Mouse (Mus musculus) neural tube, embryonic 14.5 days (tissue): ENCODE data around the gene Cnnm3. TPM values are rescaled to one million over a fixed set of nuclear protein-coding genes. Genes with fewer than 3 reads are reported as not detected.

ENCODE experiments used
- ATAC-seq: fragments of 200-750 bp; cut with Nextera tagmentation; 2 replicates; pipeline ENCODE4 v1.8.0; 2017; ENCODE audit warnings: low read depth, mild to moderate bottlenecking, moderate TSS enrichment, moderate library complexity
- H3K27ac ChIP-seq: fragments of 300-500 bp; sonication (generic); 2 replicates; pipeline ENCODE4 v1.5.1; 2014; ENCODE audit warnings: low read depth, mild to moderate bottlenecking, control low read depth, low read length, moderate library complexity, mixed read lengths
- H3K27me3 ChIP-seq: fragments of 300-500 bp; sonication (generic); 2 replicates; pipeline ENCODE4 v1.6.1; 2014; ENCODE audit warnings: low read length; ENCODE audit not compliant: control insufficient read depth, insufficient read depth
- H3K36me3 ChIP-seq: fragments of 300-500 bp; sonication (generic); 2 replicates; pipeline ENCODE4 v1.6.1; 2014; ENCODE audit warnings: low read length, mixed read lengths; ENCODE audit not compliant: control insufficient read depth, insufficient read depth
- H3K4me1 ChIP-seq: fragments of 300-500 bp; sonication (generic); 2 replicates; pipeline ENCODE4 v1.6.1; 2014; ENCODE audit warnings: low read length; ENCODE audit not compliant: control insufficient read depth, insufficient read depth
- H3K4me2 ChIP-seq: fragments of 300-500 bp; sonication (generic); 2 replicates; pipeline ENCODE4 v1.6.1; 2014; ENCODE audit warnings: mild to moderate bottlenecking, low read depth, low read length, control low read depth
- H3K4me3 ChIP-seq: fragments of 300-500 bp; sonication (generic); 2 replicates; pipeline ENCODE4 v1.5.1; 2014; ENCODE audit warnings: low read depth, low read length, control low read depth, mixed read lengths
- H3K9ac ChIP-seq: fragments of 300-500 bp; sonication (generic); replicated peaks from 2 replicates; pipeline ENCODE4 v1.6.1; 2014; ENCODE audit warnings: low read depth, mild to moderate bottlenecking, control low read depth, low read length, mixed read lengths
- H3K9me3 ChIP-seq: fragments of 300-500 bp; sonication (generic); 2 replicates; pipeline ENCODE4 v1.6.1; 2016; ENCODE audit warnings: low read length; ENCODE audit not compliant: control insufficient read depth
- WGBS: fragments of 180-500 bp; shearing (Covaris S2); extraction: QIAGEN DNeasy Blood & Tissue Kit; methylation state at CpG from one replicate; pipeline ENCODE4 v1.1.7; 2014; 5-methylcytosine and 5-hydroxymethylcytosine counted together
- polyA plus RNA-seq: library from polyadenylated mRNA; unstranded; fragments of >200 nt; fragmentation: Nextera tagmentation; extraction: Ambion mirVana; gene quantifications from 2 replicates; pipeline ENCODE4 v1.2.1, GENCODE M21; 2014

Gene Cnnm3
- polyA plus RNA-seq, 1 experiment from 2014 or later, result 9.4 TPM

- Histone ChIP-seq H3K27ac (peak overlapping the region; percentile 99), H3K4me3 (peak overlapping the region; percentile 98), H3K9me3 (no peaks in the 10 kb centered on the region), H3K36me3 (peaks cover 35% of the 10 kb centered on the region), H3K4me1 (peaks cover 28% of the 10 kb centered on the region), H3K27me3 (no peaks in the 10 kb centered on the region; the same call in 1 of the 2 replicates), H3K9ac (peak overlapping the region; percentile 99), H3K4me2 (peak overlapping the region; percentile 97)
- 0% methylated on average over 8 of the region's 8 CpGs for WGBS
- ATAC-seq, result no peak
Observed at GRCm38 (mm10) chr1:36555798-36556395, 44.2 kb downstream of the Cnnm3 start.

GRCm38 (mm10) chr1:36556553-36557456 lies 45.1 kb downstream of the Cnnm3 start:
- Histone ChIP-seq H3K27me3 (no peaks in the 10 kb centered on the region; the same call in 1 of the 2 replicates), H3K4me1 (peaks cover 28% of the 10 kb centered on the region), H3K9ac (peak overlapping the region; percentile 99), H3K4me3 (peak overlapping the region; percentile 98), H3K9me3 (no peaks in the 10 kb centered on the region), H3K27ac (peak overlapping the region; percentile 99), H3K4me2 (peak overlapping the region; percentile 97), H3K36me3 (peaks cover 26% of the 10 kb centered on the region)
- WGBS, result 0% methylated on average over 52 of the region's 52 CpGs
- peak; percentile 82 for ATAC-seq

GRCm38 (mm10) chr1:36557457-36558011 lies 45.9 kb downstream of the Cnnm3 start:
- Histone ChIP-seq H3K9me3 (no peaks in the 10 kb centered on the region), H3K9ac (peak overlapping the region; percentile 99)
- ATAC-seq, result peak; percentile 59

GRCm38 (mm10) chr1:36558031-36558993 lies 46.6 kb downstream of the Cnnm3 start, which contains the start of gene Sema4c:
TSS of gene Sema4c (minus strand) at chr1:36558349.
- Histone ChIP-seq H3K9ac (peak within 1 kb of the TSS; percentile 99), H3K4me1 (peaks cover 28% of the 10 kb centered on the region), H3K9me3 (no peaks in the 10 kb centered on the region), H3K4me3 (peak within 1 kb of the TSS; percentile 98), H3K4me2 (peak within 1 kb of the TSS; percentile 97), H3K27me3 (no peaks in the 10 kb centered on the region; the same call in 1 of the 2 replicates), H3K36me3 (peaks cover 11% of the 10 kb centered on the region), H3K27ac (peak within 1 kb of the TSS; percentile 99)
- WGBS, result 2% methylated on average over 61 of the region's 69 CpGs
- ATAC-seq, result peak; percentile 67

More at GRCm38 (mm10) chr1:36557457-36558011, 45.9 kb downstream of the Cnnm3 start:
- WGBS, result under 1% methylated on average over 47 of the region's 48 CpGs
- Histone ChIP-seq H3K4me3 (peak overlapping the region; percentile 98), H3K36me3 (peaks cover 19% of the 10 kb centered on the region), H3K27me3 (no peaks in the 10 kb centered on the region; the same call in 1 of the 2 replicates), H3K27ac (peak overlapping the region; percentile 99), H3K4me1 (peaks cover 28% of the 10 kb centered on the region), H3K4me2 (peak overlapping the region; percentile 97)

- Histone ChIP-seq H3K27ac (no peak overlapping the region), H3K27me3 (no peaks in the 10 kb centered on the region; the same call in 1 of the 2 replicates), H3K36me3 (0 out of 2 replicates have a peak, but pooled peaks cover 4% of the 10 kb centered on the region), H3K9me3 (no peaks in the 10 kb centered on the region), H3K4me3 (no peak overlapping the region), H3K9ac (peak overlapping the region; percentile 99; the same call in 1 of the 2 replicates), H3K4me2 (peak overlapping the region; percentile 97; the same call in 1 of the 2 replicates), H3K4me1 (peaks cover 26% of the 10 kb centered on the region)
- 2% methylated on average over 4 of the region's 4 CpGs for WGBS
- no peak for ATAC-seq
Observed at GRCm38 (mm10) chr1:36559256-36559655, 47.6 kb downstream of the Cnnm3 start.

- WGBS, result 67% methylated on average over 5 of the region's 5 CpGs
- Histone ChIP-seq H3K4me3 (no peak overlapping the region), H3K27me3 (no peaks in the 10 kb centered on the region; the same call in 1 of the 2 replicates), H3K36me3 (no peaks in the 10 kb centered on the region), H3K27ac (no peak overlapping the region), H3K9me3 (no peaks in the 10 kb centered on the region), H3K4me2 (no peak overlapping the region), H3K9ac (no peak overlapping the region), H3K4me1 (peaks cover 20% of the 10 kb centered on the region)
- no peak for ATAC-seq
Observed at GRCm38 (mm10) chr1:36559888-36560287, 48.2 kb downstream of the Cnnm3 start.

- H3K27me3 ChIP-seq, result no peaks in the 10 kb centered on the region; the same call in 1 of the 2 replicates
- WGBS, result 50% methylated on average over 6 of the region's 6 CpGs
- H3K4me3 ChIP-seq, result no peak overlapping the region
- no peak overlapping the region for H3K9ac ChIP-seq
- H3K27ac ChIP-seq, result no peak overlapping the region
- no peak overlapping the region for H3K4me2 ChIP-seq
- ATAC-seq, result no peak
- peaks cover 9% of the 10 kb centered on the region for H3K4me1 ChIP-seq
- H3K9me3 ChIP-seq, result no peaks in the 10 kb centered on the region
- no peaks in the 10 kb centered on the region for H3K36me3 ChIP-seq
Observed at GRCm38 (mm10) chr1:36560903-36561302, 49.2 kb downstream of the Cnnm3 start.

GRCm38 (mm10) chr1:36562388-36562787 lies 50.7 kb downstream of the Cnnm3 start:
- H3K9ac ChIP-seq, result no peak overlapping the region
- no peaks in the 10 kb centered on the region; the same call in 1 of the 2 replicates for H3K27me3 ChIP-seq
- H3K4me2 ChIP-seq, result no peak overlapping the region
- no peak overlapping the region for H3K4me3 ChIP-seq
- H3K4me1 ChIP-seq, result peaks cover 9% of the 10 kb centered on the region
- ATAC-seq, result no peak
- no peaks in the 10 kb centered on the region for H3K9me3 ChIP-seq
- no peak overlapping the region for H3K27ac ChIP-seq
- no peaks in the 10 kb centered on the region for H3K36me3 ChIP-seq
- WGBS, result 60% methylated on average over 4 of the region's 4 CpGs
